Mouse (Mus musculus): ENCODE measurements around the gene Nr1i2. TPM values are rescaled to one million over a fixed set of nuclear protein-coding genes. Genes with fewer than 3 reads are reported as not detected.

Nr1i2 gene
- total RNA-seq, 2 experiments from 2014 or later, result not detected

DNA sequence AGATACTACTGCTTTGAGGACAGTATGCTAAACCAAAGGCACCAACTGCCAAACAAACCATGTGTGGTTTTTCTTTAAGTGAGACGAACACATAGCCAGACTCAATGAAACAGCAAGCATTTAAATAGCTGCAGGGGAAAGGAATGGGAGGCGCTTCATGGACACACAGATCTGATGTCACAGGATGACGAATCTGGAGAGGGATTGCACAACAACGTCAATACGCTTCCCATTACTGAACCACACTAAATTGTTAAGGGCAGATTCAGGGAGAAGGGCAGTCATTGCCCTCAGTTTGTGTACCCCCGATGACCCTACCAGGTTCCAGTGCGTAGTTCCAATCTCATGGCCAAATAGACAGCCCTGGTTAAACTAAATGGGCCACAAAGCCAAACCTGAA is 8.8 kb downstream of the Nr1i2 start:
- no peak overlapping the region for H3K4me3 ChIP-seq
- DNase-seq (ENCODE audit: extremely low spot score in 1 of 2, low spot score in 2 of 2), result no peak
- intact Hi-C loops (cut with DNase I), result no loop called here
- no peak overlapping the region for H3K27ac ChIP-seq
- no peak for TF ChIP-seq CTCF (IDR thresholded peaks at IDR 0.05)

DNA sequence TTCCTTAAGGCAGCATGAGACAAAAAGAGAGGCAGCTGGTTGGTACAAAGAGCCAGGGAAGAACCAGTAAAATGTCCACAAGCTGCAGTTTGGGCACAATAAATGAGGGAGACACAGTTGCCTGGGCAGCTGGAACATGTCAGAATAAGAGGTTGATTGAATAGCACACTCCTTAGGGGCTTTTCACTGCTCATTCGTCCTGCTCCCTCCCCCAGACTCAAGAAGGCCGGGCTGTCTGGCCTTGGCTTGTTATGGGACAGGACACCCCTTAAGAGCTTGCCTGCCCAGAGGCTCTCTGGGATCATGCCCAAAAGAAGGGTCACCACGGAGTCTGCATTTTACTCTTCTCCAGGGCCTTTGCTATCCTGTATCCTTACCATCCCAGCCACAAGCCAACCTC is 11.3 kb downstream of the Nr1i2 start:
- no peak overlapping the region for H3K4me3 ChIP-seq
- intact Hi-C loops (cut with DNase I), result no loop called here
- no peak overlapping the region for H3K27ac ChIP-seq
- no peak for DNase-seq (ENCODE audit: extremely low spot score in 1 of 2, low spot score in 2 of 2)
- TF ChIP-seq CTCF (IDR thresholded peaks at IDR 0.05), result no peak

DNA sequence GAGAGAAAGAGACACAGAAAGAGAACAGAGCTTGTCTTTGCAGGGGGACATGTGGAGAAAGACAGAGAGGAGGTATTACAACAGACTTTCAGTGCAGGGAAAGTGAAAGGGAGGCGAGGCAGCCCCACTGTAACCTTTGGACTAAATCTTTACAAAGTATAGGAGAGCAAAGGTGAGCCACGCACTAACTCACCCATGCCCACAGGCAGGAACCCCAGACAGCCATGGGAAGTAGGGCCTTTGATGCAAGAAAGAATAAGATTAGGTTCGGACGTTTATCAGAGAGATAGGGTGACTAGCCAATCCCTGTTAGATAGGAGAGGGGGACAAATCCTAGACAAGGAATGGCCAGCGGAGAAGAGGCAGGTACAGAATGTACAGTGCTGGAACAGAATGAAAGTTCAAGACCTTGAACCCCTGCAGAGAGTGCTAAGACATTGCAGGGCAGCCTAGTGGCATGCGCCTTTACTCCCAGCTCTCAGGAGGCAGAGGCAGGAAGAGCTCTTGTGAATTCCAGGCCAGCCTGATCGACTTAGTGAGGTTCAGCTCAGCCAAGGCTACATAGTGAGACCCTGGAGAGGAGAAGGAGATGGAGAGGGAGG is 12.0 kb downstream of the Nr1i2 start:
- TF ChIP-seq CTCF (IDR thresholded peaks at IDR 0.05), result no peak
- intact Hi-C loops (cut with DNase I), result no loop called here
- Histone ChIP-seq H3K4me3 (no peak overlapping the region), H3K27ac (no peak overlapping the region)
- no peak for DNase-seq (ENCODE audit: extremely low spot score in 1 of 2, low spot score in 2 of 2)

DNA sequence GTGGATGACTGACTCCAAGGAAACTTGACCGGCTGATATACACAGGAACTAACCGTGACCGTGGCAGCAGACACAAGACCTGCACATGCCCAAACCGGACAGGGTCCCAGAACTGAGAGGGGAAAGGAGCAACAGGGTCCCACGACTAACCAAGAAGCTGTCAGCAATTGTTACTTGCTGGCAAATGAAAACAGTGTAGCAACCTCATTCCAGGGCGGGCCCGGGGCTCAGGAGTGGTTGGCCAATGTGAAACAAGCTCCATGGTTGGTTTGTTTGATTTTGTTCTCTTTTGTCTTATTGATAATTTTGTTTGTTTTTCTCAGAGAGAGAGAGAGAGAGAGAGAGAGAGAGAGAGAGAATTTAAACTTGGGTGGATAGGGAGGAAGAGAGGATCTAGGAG is 13.7 kb downstream of the Nr1i2 start:
- Histone ChIP-seq H3K27ac (no peak overlapping the region), H3K4me3 (no peak overlapping the region)
- intact Hi-C loops (cut with DNase I), result no loop called here
- no peak for DNase-seq (ENCODE audit: extremely low spot score in 1 of 2, low spot score in 2 of 2)
- no peak for TF ChIP-seq CTCF (IDR thresholded peaks at IDR 0.05)

DNA sequence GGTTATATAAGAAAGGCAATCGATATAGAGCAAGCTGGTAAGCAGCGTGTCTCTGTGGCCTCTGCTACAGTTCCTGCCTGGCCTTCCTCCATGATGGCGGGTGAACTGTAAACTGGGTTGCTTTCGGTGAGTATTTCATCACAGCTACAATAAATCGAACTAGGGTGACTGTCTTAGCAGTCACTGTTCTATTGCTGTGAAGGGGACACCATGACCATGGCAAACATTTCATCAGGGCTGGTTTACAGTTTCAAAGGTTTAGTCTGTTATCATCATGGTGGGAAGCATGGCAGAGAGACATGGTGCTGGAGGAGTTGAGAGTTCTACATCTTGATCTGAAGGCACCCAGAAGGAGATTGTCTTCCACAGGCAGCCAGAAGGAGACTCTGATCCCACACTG is 14.8 kb downstream of the Nr1i2 start:
- Histone ChIP-seq H3K4me3 (no peak overlapping the region), H3K27ac (no peak overlapping the region)
- TF ChIP-seq CTCF (IDR thresholded peaks at IDR 0.05), result no peak
- DNase-seq (ENCODE audit: extremely low spot score in 1 of 2, low spot score in 2 of 2), result no peak
- intact Hi-C loops (cut with DNase I), result no loop called here

DNA sequence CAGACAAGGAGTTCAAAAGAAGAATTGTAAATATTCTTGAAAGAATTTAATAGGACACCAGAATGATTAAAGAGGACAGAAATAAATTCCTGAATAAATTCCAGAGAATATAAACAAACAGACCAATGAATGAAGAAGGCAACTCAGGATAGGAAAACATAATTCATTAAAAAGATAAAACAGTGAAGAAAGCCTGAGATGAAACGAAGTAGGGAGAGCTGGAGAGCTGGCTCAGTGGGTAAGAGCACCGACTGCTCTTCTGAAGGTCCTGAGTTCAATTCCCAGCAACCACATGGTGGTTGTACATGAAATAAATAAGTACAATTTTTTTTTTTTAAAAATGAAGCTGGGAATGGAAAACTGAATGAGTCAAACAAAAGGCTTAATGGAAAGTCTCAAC is 19.9 kb downstream of the Nr1i2 start:
- intact Hi-C loops (cut with DNase I), result no loop called here
- no peak overlapping the region for H3K4me3 ChIP-seq
- H3K27ac ChIP-seq, result no peak overlapping the region
- DNase-seq (ENCODE audit: extremely low spot score in 1 of 2, low spot score in 2 of 2), result no peak
- TF ChIP-seq CTCF (IDR thresholded peaks at IDR 0.05), result no peak

DNA sequence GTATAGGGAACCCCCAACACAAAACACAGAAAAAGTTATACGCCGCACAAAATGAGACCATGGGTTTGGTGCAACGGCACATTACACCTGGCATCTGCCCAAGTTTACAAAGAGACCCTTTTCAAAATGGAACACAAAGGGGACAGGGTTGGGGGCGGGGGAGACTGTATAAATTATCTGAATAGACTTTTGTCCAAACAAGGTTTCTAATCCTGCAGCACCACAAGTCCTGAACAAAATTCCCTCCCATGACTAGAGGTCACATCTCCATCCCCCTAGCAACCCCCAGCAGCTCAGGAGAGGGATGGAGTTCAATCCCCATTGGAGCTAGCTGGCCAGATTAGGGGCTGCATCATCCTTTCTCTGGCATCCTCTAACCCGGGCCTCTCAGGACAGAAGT is 22.1 kb downstream of the Nr1i2 start:
- Histone ChIP-seq H3K27ac (no peak overlapping the region), H3K4me3 (no peak overlapping the region)
- intact Hi-C loops (cut with DNase I), result no loop called here
- DNase-seq (ENCODE audit: extremely low spot score in 1 of 2, low spot score in 2 of 2), result no peak
- no peak for TF ChIP-seq CTCF (IDR thresholded peaks at IDR 0.05)

DNA sequence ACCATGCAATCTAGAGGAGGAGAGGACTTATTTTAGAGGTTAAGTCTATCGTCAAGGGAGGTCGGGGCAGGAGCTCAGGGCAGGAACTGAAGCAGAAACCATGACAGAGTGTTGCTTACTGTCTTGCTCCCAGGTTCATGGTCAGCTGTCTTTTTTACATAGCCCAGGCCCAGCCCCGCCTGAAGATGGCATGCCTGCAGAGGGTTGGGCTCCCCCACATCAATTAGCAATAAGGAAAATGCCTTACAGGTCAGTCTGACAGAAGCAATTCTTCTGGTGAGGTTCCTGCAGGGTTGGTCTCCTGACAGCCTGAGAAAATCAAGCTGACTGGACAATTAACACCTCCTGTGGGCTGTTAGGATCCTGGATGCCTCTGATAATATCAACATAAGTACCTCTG is 23.0 kb downstream of the Nr1i2 start:
- intact Hi-C loops (cut with DNase I), result no loop called here
- Histone ChIP-seq H3K27ac (no peak overlapping the region), H3K4me3 (no peak overlapping the region)
- no peak for DNase-seq (ENCODE audit: extremely low spot score in 1 of 2, low spot score in 2 of 2)
- TF ChIP-seq CTCF (IDR thresholded peaks at IDR 0.05), result no peak

DNA sequence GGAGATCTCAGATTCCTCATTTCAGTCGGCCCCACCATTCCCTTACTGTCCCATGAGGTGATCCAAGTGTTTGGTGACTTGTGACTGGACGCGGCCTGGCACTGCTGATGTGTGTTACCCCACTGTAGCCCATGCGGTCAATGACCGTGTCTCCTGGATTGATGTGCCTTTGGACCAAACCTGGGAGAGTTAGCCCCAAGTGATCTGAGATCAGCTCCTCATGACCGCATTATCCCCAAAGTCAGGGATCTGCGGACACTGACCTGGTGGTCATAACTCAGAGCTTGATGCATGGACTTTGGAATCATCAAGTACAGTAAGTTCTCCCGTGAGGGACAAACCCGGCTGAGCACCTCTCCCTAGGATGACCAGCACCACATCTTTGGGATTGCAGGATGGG is 38.7 kb downstream of the Nr1i2 start:
- TF ChIP-seq CTCF (IDR thresholded peaks at IDR 0.05), result no peak
- intact Hi-C loops (cut with DNase I), result no loop called here
- no peak overlapping the region for H3K4me3 ChIP-seq
- no peak overlapping the region for H3K27ac ChIP-seq
- no peak for DNase-seq (ENCODE audit: extremely low spot score in 1 of 2, low spot score in 2 of 2)

DNA sequence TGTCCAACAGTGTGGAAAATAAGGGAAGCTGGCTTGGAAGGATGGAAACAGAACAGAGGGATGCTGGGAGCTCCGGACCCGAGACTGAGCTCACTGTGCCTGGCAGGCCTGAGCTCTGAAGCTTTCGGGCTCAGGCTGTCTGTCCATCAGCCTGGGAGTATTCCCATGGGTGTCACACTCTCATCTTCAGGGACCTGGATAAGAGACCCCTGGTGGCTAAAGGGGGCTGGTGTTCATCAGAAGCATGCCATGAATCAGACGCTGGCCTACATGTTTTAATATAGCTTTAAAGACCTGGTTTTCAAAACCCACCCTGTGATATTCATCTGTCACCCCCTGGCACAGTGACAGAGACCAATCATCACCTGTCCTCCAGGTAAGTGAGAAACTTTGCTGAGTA is 39.5 kb downstream of the Nr1i2 start:
- Histone ChIP-seq H3K4me3 (no peak overlapping the region), H3K27ac (no peak overlapping the region)
- intact Hi-C loops (cut with DNase I), result no loop called here
- TF ChIP-seq CTCF (IDR thresholded peaks at IDR 0.05), result no peak; the same call in none of the 2 replicates
- no peak for DNase-seq (ENCODE audit: extremely low spot score in 1 of 2, low spot score in 2 of 2)

DNA sequence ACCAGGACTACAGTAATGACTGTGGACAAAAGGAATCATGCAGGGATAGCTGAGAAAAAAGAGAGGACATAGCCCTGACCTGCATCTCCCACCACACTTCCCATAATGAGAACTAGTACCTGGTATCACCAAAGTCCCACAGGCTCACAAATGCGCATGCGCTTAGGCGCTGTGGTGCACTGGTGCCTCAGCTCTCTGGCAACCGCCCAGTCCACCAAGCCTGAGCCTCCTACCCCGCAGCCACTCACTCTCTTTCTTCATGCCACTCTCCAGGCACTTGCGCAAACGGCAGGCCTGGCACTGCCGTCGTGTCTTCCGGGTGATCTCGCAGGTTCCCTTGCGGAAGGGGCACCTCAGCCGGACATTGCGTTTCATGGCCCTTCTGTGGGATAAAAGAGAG is 40.6 kb downstream of the Nr1i2 start:
- intact Hi-C loops (cut with DNase I), result no loop called here
- DNase-seq (ENCODE audit: extremely low spot score in 1 of 2, low spot score in 2 of 2), result no peak

DNA sequence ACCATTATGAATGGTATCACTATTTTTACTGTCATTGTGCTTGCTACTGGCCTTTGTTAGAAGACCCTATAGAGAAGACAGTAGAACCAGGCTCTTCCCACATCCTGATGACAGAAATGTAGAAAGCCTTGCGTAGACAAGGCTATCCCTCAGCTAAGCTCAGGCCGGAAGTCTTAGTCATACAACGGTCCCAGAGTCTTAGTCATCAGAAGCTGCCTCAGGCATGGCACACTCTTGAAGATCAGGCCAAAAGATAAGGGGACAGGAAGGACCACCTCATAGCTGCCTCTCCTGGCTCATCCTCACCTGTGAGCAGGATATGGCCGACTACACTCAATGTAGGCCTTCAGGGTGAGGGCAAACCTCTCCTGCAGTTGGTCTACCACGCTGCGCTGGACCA is 44.2 kb downstream of the Nr1i2 start:
- no peak for DNase-seq (ENCODE audit: extremely low spot score in 1 of 2, low spot score in 2 of 2)
- H3K4me3 ChIP-seq, result no peak overlapping the region
- intact Hi-C loops (cut with DNase I), result no loop called here
- no peak overlapping the region for H3K27ac ChIP-seq
- TF ChIP-seq CTCF (IDR thresholded peaks at IDR 0.05), result no peak

More for the DNA sequence above, 40.6 kb downstream of the Nr1i2 start:
- Histone ChIP-seq H3K4me3 (no peak overlapping the region), H3K27ac (no peak overlapping the region)
- no peak for TF ChIP-seq CTCF (IDR thresholded peaks at IDR 0.05)

DNA sequence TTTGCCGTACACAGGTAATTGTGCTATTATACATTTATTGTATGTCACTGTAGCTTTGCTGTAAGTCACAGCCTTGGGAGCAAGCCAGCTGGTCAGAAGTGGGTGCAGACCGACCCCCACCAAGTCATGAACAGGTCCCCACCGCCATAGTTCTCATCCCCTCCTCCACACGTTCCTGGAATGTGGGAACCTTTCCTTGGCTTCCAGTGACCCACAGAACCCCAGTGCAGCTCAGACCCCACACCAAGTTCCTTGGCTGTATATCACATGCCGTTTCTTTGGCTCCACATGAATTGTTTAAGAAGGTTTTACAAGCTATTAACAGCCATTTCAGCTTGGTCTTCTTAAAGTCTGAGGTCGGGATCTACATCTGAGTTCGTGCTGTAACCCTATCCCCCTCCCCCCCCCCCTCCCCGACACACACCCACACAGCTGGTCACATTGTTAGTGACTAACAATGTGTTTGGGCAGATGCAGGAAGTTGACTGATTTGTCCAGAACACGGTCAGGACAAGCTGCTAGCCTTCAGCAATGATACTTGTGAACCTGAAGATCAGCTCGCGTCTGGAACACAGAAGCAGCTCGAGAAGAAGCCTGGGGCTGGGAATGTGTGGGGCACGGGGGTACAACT is 46.2 kb downstream of the Nr1i2 start:
- no peak overlapping the region for H3K4me3 ChIP-seq
- TF ChIP-seq CTCF (IDR thresholded peaks at IDR 0.05), result no peak
- DNase-seq (ENCODE audit: extremely low spot score in 1 of 2, low spot score in 2 of 2), result no peak
- intact Hi-C loops (cut with DNase I), result no loop called here
- no peak overlapping the region for H3K27ac ChIP-seq

Data from left cerebral cortex, adult 2 months (tissue).